Mouse (Mus musculus): ENCODE results near the gene Aplp1. TPM values are rescaled to one million over a fixed set of nuclear protein-coding genes. Genes with fewer than 3 reads are reported as not detected.
"Not testable (repeated sequence)": the region's sequence is repeated elsewhere in the genome, so short reads cannot be mapped to it uniquely, and the experiment has no call there.

The Aplp1 gene
- polyA plus RNA-seq (2016; fragmentation: Nextera tagmentation; extraction: Ambion mirVana), result 301 and 324 TPM in 2 replicates

GRCm38 (mm10) chr7:30444971-30445751 is at the start of gene Aplp1:
TSS of gene Aplp1 (minus strand) at chr7:30445535.
- Histone ChIP-seq H3K27me3 (peaks cover 6% of the 10 kb centered on the region), H3K4me2 (replicated peaks) (peak within 1 kb of the TSS; percentile 79), H3K27ac (replicated peaks) (peak within 1 kb of the TSS; percentile 98), H3K4me3 (peak within 1 kb of the TSS; percentile 89), H3K9me3 (0 out of 2 replicates have a peak, but pooled peaks cover 7% of the 10 kb centered on the region), H3K4me1 (peaks cover 37% of the 10 kb centered on the region), H3K9ac (replicated peaks) (peak within 1 kb of the TSS; percentile 90), H3K36me3 (peaks cover 30% of the 10 kb centered on the region)
- ATAC-seq (ENCODE audit: low FRiP score, low read depth), result peak; percentile 84
- under 1% methylated on average over 71 of the region's 72 CpGs for WGBS

GRCm38 (mm10) chr7:30493401-30493931 is 48.1 kb upstream of the Aplp1 start, which contains the start of gene Prodh2:
TSS of gene Prodh2 (plus strand) at chr7:30493622.
- Histone ChIP-seq H3K27me3 (peaks cover 20% of the 10 kb centered on the region), H3K27ac (replicated peaks) (no peak within 1 kb of the TSS), H3K4me2 (replicated peaks) (no peak within 1 kb of the TSS), H3K4me3 (no peak within 1 kb of the TSS), H3K36me3 (no peaks in the 10 kb centered on the region), H3K9me3 (no peaks in the 10 kb centered on the region), H3K9ac (replicated peaks) (no peak within 1 kb of the TSS), H3K4me1 (peaks cover 4% of the 10 kb centered on the region; the same call in 1 of the 2 replicates)
- ATAC-seq (ENCODE audit: low FRiP score, low read depth), result no peak
- WGBS, result 62% methylated on average over 11 of the region's 11 CpGs

- Histone ChIP-seq H3K4me1 (peaks cover 4% of the 10 kb centered on the region; the same call in 1 of the 2 replicates), H3K36me3 (no peaks in the 10 kb centered on the region), H3K4me3 (no peak overlapping the region), H3K9ac (replicated peaks) (no peak overlapping the region), H3K27ac (replicated peaks) (no peak overlapping the region), H3K4me2 (replicated peaks) (no peak overlapping the region), H3K27me3 (peaks cover 20% of the 10 kb centered on the region), H3K9me3 (no peaks in the 10 kb centered on the region)
- 14% methylated on average over 4 of the region's 4 CpGs for WGBS
- ATAC-seq (ENCODE audit: low FRiP score, low read depth), result no peak
Observed at GRCm38 (mm10) chr7:30492765-30493164, 47.4 kb upstream of the Aplp1 start.

GRCm38 (mm10) chr7:30490957-30491307 is 45.6 kb upstream of the Aplp1 start:
- 21% methylated on average over 6 of the region's 6 CpGs for WGBS
- Histone ChIP-seq H3K4me3 (no peak overlapping the region), H3K27me3 (peaks cover 20% of the 10 kb centered on the region), H3K27ac (replicated peaks) (no peak overlapping the region), H3K4me2 (replicated peaks) (no peak overlapping the region), H3K4me1 (peaks cover 4% of the 10 kb centered on the region; the same call in 1 of the 2 replicates), H3K9me3 (no peaks in the 10 kb centered on the region), H3K9ac (replicated peaks) (no peak overlapping the region), H3K36me3 (no peaks in the 10 kb centered on the region)
- no peak for ATAC-seq (ENCODE audit: low FRiP score, low read depth)

- ATAC-seq (ENCODE audit: low FRiP score, low read depth), result no peak
- no peak overlapping the region for H3K4me3 ChIP-seq
- H3K27me3 ChIP-seq, result peaks cover 20% of the 10 kb centered on the region
- H3K9ac ChIP-seq (replicated peaks), result no peak overlapping the region
- H3K4me2 ChIP-seq (replicated peaks), result no peak overlapping the region
- no peaks in the 10 kb centered on the region for H3K9me3 ChIP-seq
- WGBS, result 33% methylated on average over 16 of the region's 16 CpGs
- H3K36me3 ChIP-seq, result no peaks in the 10 kb centered on the region
- H3K27ac ChIP-seq (replicated peaks), result no peak overlapping the region
- peaks cover 4% of the 10 kb centered on the region; the same call in 1 of the 2 replicates for H3K4me1 ChIP-seq
Observed at GRCm38 (mm10) chr7:30490251-30490956, 45.1 kb upstream of the Aplp1 start.

- Histone ChIP-seq H3K9me3 (no peaks in the 10 kb centered on the region), H3K27ac (replicated peaks) (no peak overlapping the region), H3K9ac (replicated peaks) (no peak overlapping the region), H3K4me3 (no peak overlapping the region), H3K27me3 (peaks cover 20% of the 10 kb centered on the region), H3K4me1 (no peaks in the 10 kb centered on the region), H3K4me2 (replicated peaks) (no peak overlapping the region), H3K36me3 (no peaks in the 10 kb centered on the region)
- ATAC-seq (ENCODE audit: low FRiP score, low read depth), result no peak
- WGBS, result 15% methylated on average over 8 of the region's 8 CpGs
Observed at GRCm38 (mm10) chr7:30484250-30484649, 38.9 kb upstream of the Aplp1 start.

GRCm38 (mm10) chr7:30477415-30478381 is 32.4 kb upstream of the Aplp1 start:
- Histone ChIP-seq H3K27me3 (peaks cover 19% of the 10 kb centered on the region), H3K4me3 (peak overlapping the region; percentile 33), H3K36me3 (no peaks in the 10 kb centered on the region), H3K4me1 (peaks cover 10% of the 10 kb centered on the region), H3K4me2 (replicated peaks) (peak overlapping the region; percentile 48), H3K9me3 (no peaks in the 10 kb centered on the region), H3K9ac (replicated peaks) (peak overlapping the region; percentile 41), H3K27ac (replicated peaks) (peak overlapping the region; percentile 60)
- 10% methylated on average over 28 of the region's 32 CpGs for WGBS
- ATAC-seq (ENCODE audit: low FRiP score, low read depth), result peak; percentile 84

- not testable (repeated sequence) for ATAC-seq (ENCODE audit: low FRiP score, low read depth); H3K27me3 ChIP-seq; H3K27ac ChIP-seq (replicated peaks); H3K36me3 ChIP-seq; H3K4me1 ChIP-seq; H3K9ac ChIP-seq (replicated peaks); H3K9me3 ChIP-seq; H3K4me2 ChIP-seq (replicated peaks); H3K4me3 ChIP-seq
- WGBS, result 87% methylated on average over 7 of the region's 7 CpGs
Observed at GRCm38 (mm10) chr7:30476136-30476535, 30.8 kb upstream of the Aplp1 start.

GRCm38 (mm10) chr7:30474999-30475398 is 29.7 kb upstream of the Aplp1 start:
- peaks cover 8% of the 10 kb centered on the region for H3K27me3 ChIP-seq
- no peak overlapping the region for H3K4me2 ChIP-seq (replicated peaks)
- H3K36me3 ChIP-seq, result no peaks in the 10 kb centered on the region
- H3K4me1 ChIP-seq, result peaks cover 10% of the 10 kb centered on the region
- 0 out of 2 replicates have a peak, but pooled peaks cover 4% of the 10 kb centered on the region for H3K9me3 ChIP-seq
- no peak overlapping the region for H3K4me3 ChIP-seq
- H3K27ac ChIP-seq (replicated peaks), result no peak overlapping the region
- no peak for ATAC-seq (ENCODE audit: low FRiP score, low read depth)
- no peak overlapping the region for H3K9ac ChIP-seq (replicated peaks)
- whole genome bisulfite sequencing, result 70% methylated on average over 4 of the region's 4 CpGs

- no peak overlapping the region for H3K27ac ChIP-seq (replicated peaks)
- no peak overlapping the region for H3K9ac ChIP-seq (replicated peaks)
- peaks cover 18% of the 10 kb centered on the region for H3K27me3 ChIP-seq
- WGBS, result 45% methylated on average over 5 of the region's 5 CpGs
- 0 out of 2 replicates have a peak, but pooled peaks cover 4% of the 10 kb centered on the region for H3K9me3 ChIP-seq
- 0 out of 2 replicates have a peak, but pooled peaks cover 2% of the 10 kb centered on the region for H3K4me1 ChIP-seq
- no peak overlapping the region for H3K4me3 ChIP-seq
- H3K36me3 ChIP-seq, result no peaks in the 10 kb centered on the region
- no peak for ATAC-seq (ENCODE audit: low FRiP score, low read depth)
- H3K4me2 ChIP-seq (replicated peaks), result no peak overlapping the region
Observed at GRCm38 (mm10) chr7:30472411-30472810, 27.1 kb upstream of the Aplp1 start.

GRCm38 (mm10) chr7:30464816-30465300 is 19.5 kb upstream of the Aplp1 start:
- peaks cover 85% of the 10 kb centered on the region for H3K27me3 ChIP-seq
- H3K4me1 ChIP-seq, result peaks cover 4% of the 10 kb centered on the region; the same call in 1 of the 2 replicates
- ATAC-seq (ENCODE audit: low FRiP score, low read depth), result no peak
- no peak overlapping the region for H3K4me2 ChIP-seq (replicated peaks)
- H3K9ac ChIP-seq (replicated peaks), result no peak overlapping the region
- H3K9me3 ChIP-seq, result no peaks in the 10 kb centered on the region
- WGBS, result 14% methylated on average over 6 of the region's 6 CpGs
- no peak overlapping the region for H3K27ac ChIP-seq (replicated peaks)
- no peaks in the 10 kb centered on the region for H3K36me3 ChIP-seq
- no peak overlapping the region for H3K4me3 ChIP-seq
